Mouse (Mus musculus) spleen, postnatal 10 days (tissue): ENCODE results near the gene Spag6l.
"Not testable (repeated sequence)": the region's sequence is repeated elsewhere in the genome, so short reads cannot be mapped to it uniquely, and the experiment has no call there.

Source experiments
- DNase-seq, 2 experiments: peaks; one replicate each; pipeline ENCODE4 v3.0.0; 2021 to 2022; ENCODE audit warnings: low spot score in 2 of 2

Gene Spag6l

DNA sequence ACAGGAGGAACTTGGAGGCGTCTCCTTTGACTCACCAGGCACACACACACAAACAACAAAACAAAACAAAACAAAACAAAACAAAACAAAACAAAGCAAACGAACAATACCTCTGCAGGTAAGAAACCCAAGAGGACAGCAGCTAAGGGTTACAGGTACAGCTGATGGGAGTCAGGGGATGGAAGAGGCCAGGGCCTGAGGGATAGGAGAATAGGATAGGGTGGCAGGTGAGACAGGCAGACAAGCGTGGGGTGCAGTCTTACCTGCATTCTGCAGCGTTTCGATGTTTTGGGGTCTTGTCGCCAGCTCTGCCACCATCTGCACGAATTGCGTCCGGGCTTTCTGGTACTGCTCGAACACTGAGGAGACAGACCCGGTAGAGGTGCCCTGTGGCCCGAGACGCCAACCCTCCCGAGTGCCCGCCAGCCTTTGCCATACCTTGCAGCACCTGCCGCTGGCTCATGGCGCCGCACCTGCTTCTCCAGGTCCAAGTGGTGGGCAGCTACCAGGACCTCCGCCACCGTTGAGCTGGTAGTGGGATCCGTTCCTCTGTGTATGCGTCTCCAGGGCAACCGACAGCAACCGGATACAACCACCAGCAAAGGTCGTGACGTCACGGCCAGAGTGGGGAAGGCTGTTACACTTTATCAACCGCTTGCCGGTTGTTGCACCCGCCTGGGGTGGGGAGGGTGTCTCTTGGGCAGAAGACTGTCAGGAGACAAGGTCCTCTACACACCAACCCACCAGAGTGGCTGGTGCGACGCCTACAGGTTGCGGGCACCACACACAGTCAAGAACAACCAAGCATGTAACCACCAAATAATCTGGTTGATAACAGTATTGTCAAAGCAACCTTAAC, at the start of gene Spag6l:
TSS of gene Spag6l (minus strand) at position 700 of the 859 bp plus-strand sequence.
- DNase-seq, result peak; percentile 19 to 78

DNA sequence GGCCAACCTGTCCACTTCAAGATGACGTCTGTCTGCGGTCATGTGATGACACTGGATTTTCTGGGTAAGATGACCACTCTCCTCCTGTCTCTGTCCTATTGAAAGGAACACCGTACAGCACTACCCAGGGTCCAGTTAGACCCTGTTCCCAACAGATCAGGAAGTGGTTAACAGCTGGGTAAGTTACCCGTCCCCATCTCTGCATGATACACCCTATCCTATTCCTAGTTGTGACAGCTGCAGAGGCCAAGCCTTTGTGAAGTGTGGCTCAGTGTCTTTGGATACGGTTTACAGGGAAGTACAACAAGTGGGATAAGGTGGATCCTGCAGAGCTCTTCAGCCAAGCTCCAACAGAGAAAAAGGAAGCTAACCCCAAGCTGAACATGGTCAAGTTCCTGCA, 49.8 kb upstream of the Spag6l start:
- DNase-seq, result no peak

DNA sequence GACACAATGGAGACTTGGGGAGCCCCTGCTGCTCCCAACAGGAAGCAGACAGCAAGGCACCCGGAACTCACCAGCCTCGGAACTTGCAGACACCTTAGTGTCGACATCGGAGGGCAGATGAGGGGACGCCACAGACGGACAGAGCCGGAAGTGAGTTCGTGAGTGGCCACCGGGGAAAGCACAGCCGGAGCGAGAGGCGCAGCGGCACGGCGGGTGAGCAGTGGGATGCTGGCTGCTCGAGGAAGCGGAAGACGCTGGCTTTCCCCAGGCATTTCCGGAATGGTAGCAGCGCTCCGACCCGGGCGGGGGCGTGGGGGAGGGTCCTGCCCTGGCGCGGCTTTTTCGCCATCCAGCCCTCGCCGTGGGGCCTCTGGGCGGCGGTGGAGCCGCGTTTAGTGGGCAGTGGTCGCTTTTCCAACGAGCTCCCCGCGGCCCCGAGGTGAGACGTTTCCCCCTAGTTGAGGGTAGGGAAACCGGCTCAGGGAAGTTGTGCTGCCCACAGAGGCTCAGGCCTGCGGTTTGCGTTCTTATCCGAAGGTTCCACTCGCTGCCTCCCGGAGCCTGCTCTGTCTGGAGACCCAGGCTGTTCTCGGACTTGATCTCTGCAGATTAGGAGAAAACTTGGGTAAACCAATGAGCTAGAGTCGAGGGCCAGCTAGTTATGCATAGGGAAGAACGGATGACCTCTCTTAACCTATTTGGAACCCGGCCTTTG, 41.5 kb upstream of the Spag6l start, which contains the start of the genes Top3b and Vpreb1:
TSS of gene Top3b (plus strand) at position 120 of the 715 bp plus-strand sequence.
TSS of gene Vpreb1 (minus strand) at position 227 of the 715 bp plus-strand sequence.
- peak; percentile 69 to 85 for DNase-seq

DNA sequence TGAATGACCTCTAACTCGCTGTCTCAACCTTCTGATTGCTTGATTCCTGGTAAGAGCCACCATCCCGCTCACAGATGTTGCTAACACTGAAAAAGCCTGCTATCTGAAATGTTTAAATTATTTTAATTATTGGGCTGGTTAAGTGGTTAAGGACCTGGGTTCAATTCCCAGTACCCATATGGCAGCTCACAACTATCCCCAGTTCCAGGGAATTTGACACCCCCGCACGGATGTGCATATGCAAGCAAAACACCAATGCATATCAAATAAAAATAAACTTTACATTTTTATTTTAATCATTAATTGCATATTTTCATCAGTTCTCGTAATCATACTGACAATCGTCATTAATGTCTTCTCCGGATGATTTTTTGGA, 41.0 kb upstream of the Spag6l start:
- no peak for DNase-seq

DNA sequence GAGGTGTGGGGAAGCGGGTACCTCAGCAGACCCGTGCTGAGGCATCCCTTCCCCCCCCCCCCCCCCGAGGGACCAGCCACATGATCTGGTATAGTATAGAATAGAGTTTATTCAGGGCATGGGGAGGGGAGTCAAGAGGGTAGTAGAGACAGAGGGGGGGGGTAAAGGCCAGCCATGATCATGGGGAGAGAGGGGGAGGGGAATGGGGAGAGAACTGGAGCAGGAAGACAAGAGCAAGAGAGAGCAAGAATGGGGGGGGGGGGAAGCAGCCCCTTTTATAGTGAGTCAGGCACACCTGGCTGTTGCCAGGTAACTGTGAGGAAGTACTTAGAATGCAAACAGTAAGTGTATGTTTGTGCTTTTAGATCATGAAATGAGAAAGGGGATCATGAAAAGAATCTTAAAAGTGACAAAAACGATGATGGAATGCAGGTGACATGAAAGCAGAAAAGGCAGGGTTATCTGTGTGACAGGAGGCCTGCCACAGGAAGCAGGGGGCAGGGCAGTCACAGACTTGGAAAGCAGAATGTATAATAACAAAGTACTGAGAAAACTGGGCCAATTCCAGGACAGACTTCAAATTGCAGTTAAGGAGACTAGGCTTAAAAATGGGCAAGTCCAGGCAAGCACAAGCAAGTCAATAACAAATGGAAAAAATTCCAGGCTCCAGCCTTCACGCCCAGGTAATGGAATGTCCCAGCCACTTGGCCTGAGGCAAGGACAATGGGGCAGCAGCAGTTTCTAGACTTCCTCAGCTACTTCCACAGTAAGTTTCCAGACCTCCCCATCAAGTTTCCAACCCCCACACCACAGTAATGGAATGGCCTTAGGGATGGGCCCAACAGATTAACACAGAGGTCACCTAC, 36.7 kb upstream of the Spag6l start:
- peak in 1 of 2 experiments; percentile 2 for DNase-seq

DNA sequence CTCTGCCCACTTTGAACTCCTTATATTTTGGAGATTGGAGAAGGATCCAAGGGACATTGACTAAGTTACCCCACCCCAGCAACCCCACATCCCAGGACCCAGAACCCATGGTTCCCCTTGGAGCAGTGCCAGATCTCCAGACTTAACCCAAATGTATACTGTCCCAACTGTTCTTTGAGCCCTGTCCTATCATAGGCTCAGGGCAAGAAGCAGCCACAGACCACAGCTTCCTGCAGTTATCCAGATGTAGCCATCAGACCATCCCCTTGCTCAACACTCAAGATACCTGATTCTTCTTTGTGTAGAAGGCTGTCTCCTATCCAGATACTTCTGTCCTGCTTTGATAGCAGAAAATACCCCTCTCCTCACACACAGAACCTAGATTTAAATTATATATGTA, 36.0 kb upstream of the Spag6l start:
- DNase-seq, result peak in 1 of 2 experiments; percentile 16

DNA sequence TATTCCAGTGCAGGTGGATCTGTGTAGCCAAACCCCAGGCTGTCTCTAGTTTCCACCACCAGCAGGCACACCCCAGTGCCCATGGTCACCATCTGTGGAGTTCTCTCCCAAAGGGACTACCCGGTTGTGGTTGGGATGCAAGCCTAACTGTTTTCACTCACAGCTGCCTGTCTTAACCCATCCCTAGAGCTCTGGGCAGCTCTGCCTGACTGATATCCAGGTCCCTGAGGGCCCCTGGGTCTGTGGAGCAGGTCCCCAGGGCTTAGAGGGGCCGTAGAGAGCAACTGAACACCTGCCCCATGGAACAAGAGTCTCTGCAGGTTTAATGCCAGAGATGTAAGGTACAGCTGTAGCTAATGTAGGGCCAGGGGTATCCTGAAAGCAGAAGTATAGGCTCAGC, 34.7 kb upstream of the Spag6l start, which contains the start of gene Igll1:
TSS of gene Igll1 (minus strand) at position 8 of the 400 bp plus-strand sequence.
- peak in 1 of 2 experiments; percentile 18 for DNase-seq

DNA sequence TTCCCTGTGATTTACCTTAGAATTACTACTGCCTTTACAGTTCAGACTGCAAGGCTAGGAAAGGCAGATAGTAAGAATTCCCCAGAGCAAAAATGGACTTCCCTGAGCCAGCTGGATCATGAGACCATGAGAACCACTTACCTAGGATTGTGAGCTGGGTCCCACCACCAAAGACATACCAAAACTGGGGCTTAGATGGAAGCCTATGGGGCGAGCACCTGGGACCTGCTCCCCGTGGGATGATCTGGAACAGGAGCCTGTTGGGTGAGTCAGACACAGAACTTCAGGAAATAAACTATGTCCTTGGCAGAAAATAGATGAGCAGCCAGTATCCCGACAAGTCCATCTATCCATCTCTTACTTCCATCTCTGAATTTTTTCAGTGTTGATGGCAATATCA, 33.0 kb upstream of the Spag6l start:
- DNase-seq, result peak in 1 of 2 experiments; percentile 4

DNA sequence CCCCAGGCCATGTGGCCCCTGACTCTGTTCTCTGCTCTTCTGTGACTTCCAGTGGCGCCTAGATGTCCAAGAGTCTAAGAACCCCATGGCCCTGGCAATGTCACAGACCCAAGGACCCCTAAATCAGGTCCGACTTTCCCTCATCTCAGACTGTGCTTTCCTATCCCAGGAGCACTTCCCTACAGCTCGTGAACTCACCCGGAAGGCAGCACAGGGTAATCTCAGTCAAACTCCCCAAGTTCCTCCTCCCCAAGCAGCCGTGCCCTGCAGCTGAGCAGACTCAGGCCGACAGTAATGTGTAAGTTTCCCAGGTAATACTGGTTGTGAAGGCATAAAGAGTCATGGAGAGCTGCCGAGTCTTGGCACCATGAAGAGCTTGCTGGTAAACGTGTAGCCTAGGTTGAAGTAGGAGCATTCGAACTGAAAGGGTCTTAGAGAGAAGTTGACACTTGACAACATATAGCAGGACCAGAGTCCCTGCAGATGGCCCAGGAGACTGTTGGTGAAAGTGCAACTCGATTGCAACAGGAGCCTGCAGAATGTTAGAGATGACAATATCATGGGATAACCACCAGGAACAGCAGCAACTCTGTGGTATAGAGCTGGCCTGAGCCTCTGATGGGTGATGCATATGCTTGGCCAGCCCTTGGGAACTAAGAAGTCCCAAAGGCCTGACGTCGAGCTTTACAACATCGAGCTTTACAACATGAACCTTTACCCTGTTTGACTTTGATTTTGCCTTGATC, 27.6 kb upstream of the Spag6l start:
- DNase-seq, result peak in 1 of 2 experiments; percentile 2

DNA sequence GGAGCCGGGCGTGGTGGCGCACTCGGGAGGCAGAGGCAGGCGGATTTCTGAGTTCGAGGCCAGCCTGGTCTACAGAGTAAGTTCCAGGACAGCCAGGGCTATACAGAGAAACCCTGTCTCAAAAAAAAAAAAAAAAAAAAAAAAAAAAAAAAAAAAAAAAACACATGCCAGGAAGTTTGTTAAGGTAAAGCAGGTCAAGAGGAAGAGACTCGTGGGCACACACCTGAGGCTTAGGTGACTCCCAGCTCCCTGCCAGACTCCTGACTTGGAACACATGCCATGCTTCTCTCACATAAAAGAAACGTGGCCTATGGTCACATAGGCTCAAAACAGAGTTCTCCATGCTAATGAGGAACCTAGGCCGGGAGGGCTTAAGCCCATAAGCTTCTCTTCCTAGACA, 26.8 kb upstream of the Spag6l start:
- not testable (repeated sequence) for DNase-seq

DNA sequence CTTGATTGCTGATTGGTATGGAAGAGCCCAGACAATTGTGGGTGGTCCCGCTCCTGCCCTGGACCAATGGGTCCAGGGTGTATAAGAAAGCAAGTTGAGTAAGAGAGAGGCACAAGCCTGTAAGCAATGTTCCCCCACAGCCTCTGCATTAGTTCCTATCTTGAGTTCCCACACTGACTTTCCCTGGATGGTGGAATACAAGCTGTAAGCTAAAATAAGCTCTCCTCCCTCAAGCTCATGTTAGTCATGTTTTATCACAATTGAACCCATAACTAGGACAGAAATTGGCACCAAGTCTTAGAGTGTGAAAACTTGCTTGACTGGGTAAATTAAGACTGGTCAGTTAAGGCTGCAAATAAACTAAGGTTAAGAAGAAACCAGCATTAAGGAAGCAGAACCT, 26.3 kb upstream of the Spag6l start:
- no peak for DNase-seq

DNA sequence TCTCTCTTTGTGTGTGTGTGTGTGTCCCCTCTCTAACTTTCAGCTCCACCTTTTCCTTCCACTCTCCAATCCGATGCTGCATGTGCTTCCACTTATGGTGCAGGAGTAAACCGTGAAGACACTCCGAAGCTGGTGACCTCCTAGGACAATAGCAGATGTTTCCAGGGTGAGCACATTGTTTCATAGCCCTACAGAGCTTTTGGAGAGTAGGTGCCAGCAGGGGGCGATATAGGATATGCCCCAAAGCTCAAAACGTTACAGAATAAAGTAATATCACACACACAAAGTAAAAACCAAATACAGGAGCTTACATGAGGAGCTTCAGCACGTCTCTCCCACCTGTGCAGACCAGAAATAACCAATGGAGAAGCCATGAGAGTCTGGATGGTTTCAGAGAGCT, 25.6 kb upstream of the Spag6l start:
- DNase-seq, result peak; percentile 35 to 76

DNA sequence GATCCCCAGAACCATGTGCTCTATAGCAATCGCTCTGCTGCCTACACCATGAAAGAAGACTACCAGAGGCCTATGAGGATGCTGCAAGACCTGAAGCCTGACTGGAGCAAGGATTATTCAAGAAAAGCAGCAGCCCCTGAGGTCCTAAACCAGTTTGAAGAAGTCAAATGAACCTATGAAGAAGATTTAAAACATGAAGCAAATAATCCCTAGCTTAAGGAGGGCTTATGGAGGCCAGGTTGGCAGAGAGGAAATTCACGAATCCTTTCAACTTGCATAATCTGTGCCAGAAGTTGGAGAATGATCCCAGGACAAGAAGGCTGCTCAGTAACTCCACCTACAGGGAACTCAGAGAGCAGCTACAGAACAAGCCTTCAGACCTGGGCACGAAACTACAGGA, 23.2 kb upstream of the Spag6l start:
- DNase-seq, result no peak

DNA sequence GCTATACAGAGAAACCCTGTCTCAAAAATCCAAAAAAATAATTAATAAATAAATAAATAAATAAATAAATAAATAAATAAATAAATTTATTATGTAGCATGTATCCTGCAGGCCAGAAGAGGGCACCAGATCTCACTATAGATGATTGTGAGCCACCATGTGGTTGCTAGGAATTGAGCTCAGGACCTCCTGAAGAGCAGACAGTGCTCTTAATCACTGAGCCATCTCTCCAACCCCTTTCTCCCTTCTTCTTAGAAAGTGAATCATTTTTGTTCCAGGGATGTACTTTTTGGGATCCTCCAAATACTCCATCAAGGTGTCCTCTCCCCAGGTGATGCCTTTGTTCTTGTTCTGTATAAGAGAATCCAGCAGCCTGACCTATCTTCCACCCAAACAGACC, 19.9 kb upstream of the Spag6l start:
- DNase-seq, result no peak

DNA sequence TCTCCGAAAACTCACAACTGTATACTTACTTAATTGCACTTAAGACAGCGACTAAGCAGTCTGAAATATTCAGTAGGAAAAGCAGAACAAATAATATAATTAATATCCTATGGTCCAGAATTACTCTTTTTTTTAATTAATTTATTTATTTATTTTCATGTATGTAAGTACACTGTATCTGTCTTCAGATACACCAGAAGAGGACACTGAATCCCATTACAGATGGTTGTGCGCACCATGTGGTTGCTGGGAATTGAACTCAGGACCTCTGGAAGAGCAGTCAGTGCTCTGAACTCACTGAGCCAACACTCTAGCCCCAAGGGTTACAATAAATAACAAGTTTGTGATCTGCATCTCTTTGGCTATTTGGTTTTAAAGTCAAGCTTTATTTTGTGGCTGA, 415 bp upstream of the Spag6l start:
- no peak for DNase-seq

DNA sequence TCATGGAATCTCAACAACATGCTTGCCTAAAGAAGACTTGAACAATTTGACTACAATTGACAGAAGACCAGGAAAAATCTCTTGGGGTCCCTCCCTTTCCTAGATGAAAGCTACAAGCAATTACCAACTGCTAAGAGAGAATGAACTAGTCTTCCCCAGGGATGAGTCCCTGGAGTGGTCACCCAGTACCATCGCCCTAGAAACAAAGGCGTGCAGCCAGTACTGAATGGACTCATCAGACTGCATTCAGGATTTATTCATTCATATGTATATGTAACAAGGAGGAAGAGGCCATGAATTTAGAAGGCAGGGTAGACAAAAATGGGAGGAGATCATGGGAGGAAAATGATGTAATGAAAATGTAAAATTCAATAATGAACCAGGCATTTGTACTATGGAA, 3.0 kb downstream of the Spag6l start:
- no peak for DNase-seq

DNA sequence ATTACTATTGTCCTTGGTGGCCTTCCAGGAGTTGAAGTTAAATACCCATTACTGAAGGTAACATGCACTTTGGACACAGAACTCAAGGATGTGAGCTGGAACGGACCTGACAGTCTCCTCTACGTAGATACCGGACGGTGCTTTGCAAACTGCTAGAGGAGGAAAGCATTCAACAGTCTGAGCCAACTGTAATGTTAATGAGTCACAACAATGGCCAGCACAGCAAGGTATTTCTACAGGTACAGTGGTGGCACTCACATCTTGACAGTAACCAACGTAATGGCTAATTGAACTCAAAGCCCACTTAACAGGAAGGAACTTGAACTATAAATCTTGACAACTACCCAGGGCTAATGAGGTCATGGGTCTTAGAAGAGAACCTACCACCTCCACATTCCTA, 3.8 kb downstream of the Spag6l start:
- no peak for DNase-seq

DNA sequence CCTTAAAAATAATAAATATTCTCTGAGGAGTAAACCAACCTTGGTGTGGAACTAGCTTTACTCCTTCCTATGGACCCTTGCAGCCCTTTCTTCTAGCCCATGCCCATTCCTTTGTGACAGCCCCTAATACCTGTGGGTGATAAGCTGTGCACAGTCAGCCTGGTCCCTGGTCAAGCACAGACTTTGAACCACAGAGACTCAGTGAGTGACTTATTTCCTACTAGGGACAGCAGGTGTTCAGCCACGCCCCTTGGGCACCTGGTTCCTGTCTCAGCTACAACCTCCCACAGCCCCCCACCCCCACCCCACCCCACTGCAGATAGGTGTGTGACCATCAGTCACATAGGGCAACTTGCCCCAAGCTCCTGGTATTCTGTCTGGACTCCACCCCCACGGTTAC, 22.9 kb downstream of the Spag6l start:
- DNase-seq, result no peak
